Mouse (Mus musculus) spleen, adult 2 months (tissue): ENCODE data around the gene Cwc27.

Experiments
- CTCF ChIP-seq: fragments of 200-500 bp; IDR thresholded peaks from 2 replicates; pipeline ENCODE4 v1.5.1; 2011; ENCODE audit warnings: mild to moderate bottlenecking, inconsistent platforms; ENCODE audit not compliant: insufficient read depth, insufficient read length, insufficient replicate concordance; ENCODE audit errors: extremely low read depth
- POLR2A ChIP-seq: fragments of 200-500 bp; IDR thresholded peaks from 2 replicates; pipeline ENCODE4 v1.6.1; 2011; ENCODE audit warnings: low read depth, low read length, inconsistent platforms

- TF ChIP-seq CTCF (no peak), POLR2A (no peak)
Observed at GRCm38 (mm10) chr13:104779104-104779670, 37.8 kb downstream of the Cwc27 start.
